Mouse (Mus musculus): ENCODE measurements around the gene Vbp1.
"Not testable (repeated sequence)": the region's sequence is repeated elsewhere in the genome, so short reads cannot be mapped to it uniquely, and the experiment has no call there.

The Vbp1 gene

DNA sequence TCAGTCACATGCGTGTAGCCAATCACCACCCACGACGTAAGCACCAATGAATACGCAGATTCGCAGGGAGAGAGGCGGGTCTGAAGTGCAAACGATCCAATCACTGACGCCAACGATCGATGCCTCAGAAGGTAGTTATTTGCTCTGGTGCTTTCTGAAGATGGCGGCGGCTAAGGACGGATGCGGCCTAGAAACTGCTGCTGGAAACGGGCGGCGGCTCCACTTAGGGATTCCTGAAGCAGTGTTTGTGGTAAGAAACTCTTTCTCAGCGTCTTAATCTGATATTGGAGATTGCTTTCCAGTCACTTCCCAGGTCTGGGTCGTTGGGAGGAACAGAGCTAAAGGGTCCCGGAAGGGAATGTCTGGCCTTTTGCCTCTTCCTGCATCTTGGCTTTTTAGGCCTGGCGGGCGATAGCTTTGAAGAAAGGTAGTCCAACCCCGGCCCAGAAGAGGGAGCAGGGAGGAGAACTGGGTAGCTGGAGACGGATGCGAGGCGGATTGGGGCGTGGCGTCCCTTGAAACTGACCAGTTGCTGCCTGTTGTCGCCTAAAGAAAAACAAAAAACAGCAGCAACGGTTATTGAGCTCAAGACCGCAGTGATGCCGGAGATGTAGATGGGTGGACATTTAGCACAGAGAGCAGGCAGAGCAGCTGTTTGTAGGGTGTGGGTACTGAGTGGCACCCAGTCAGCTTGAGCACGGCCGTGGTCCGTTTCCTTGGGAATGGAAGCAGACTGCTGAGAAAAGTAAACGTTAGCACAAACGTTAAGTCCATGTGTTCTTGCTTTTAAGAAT, at the start of gene Vbp1:
Gene Vbp1, plus strand, starts transcription at position 121 of the 794 bp plus-strand sequence.
- DNase-seq (ENCODE audit: extremely low spot score, low read depth, low spot score), result peak; percentile 62

DNA sequence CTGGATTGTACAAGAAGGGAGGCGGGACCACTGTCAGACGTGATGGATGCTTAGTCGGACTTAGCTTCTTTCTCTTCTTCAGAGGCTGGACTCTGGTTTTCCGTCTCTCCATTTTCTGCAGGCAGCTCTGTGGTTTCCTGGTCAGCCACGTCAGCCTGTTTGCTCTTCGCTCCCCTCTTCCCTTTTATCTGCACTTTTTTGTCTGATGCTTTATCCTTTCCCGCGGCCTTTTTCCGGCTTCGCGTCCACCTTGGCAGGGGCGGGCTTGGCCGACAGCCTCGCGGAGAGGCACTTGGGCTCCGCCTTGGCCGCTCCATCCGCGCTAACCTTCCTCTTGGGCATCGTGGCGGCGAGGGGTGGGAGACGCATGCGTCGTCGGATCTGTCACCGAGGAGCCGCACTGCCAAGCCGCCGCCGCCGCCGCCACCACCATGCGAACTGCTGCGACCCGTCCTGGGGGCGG, 38.9 kb upstream of the Vbp1 start:
- DNase-seq (ENCODE audit: extremely low spot score, low read depth, low spot score), result not testable (repeated sequence)

DNA sequence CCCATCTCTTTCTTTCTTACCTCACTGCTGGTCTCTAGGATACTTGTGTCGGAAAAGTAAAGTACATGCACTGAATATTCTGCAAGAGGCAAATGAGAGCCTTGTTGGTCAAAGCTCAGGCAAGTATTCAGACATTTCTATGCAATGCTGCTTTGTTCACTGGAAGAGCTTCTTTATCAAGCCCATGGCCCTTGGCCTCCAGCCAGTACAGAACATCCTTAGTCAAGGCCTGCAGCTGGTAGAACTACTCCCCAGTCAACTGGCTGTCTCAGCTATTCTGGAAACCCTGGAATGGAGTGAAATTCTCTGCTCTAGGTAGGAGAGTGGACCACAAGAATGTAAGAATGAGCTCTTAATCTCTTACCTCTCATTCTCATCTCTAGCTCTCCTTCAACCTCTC, 24.2 kb upstream of the Vbp1 start:
- no peak for DNase-seq (ENCODE audit: extremely low spot score, low read depth, low spot score)

DNA sequence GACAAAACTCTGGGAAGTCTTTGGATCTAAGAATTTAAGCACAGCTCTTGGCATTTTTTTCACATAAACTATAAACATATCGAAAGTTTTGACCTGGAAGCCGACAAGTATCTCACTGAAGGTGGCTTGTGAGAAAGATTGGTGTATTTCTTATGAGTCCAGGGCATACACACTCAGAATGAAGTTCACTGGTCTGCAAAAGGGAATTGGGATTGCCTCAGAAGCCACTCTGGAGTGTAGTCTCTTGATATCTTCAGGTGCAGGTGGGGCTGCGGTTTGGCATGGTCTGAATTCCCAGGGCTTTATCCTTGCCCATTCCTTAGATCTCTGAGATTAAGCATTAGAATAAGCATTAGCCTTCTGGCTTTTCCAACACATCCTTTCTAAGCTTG, 316 bp upstream of the Vbp1 start:
- DNase-seq (ENCODE audit: extremely low spot score, low read depth, low spot score), result no peak

DNA sequence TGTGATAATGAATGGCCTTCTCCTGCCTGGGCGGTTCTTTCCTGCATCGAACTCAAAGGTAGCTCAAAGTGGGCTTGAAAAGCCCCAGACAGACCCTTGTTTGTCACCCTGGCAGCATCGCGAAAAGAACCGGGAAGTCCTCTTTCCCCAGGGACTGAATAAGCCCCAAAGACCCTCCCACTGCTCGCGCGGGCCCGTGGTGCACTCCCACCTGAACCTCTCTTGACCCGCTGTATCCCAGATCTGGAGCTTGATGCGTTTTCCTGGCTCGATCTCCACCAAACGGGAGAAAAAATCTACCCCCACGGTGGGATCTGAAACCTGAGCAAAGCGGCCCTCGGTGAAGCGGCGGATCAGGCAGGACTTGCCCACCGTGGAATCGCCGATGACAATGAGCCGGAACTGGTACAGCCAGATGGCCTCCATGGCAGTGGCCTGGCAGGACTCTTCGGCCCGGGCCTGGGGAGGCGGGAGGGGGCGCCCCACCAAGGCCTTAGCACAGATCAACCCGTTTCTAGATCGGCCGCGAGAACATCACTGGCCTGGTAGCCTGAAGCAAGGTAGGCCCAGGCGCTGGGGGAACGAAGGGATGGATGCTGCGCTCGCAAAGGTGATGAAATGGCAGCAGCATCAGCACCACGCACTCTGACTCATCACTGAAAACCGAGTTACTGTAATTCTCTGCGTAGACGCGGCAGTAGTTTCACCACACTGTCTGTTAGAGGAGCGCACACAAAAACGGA, 63.7 kb downstream of the Vbp1 start, which contains the start of gene Rab39b:
Gene Rab39b, minus strand, starts transcription at position 650 of the 743 bp plus-strand sequence.
- no peak for DNase-seq (ENCODE audit: extremely low spot score, low read depth, low spot score)

DNA sequence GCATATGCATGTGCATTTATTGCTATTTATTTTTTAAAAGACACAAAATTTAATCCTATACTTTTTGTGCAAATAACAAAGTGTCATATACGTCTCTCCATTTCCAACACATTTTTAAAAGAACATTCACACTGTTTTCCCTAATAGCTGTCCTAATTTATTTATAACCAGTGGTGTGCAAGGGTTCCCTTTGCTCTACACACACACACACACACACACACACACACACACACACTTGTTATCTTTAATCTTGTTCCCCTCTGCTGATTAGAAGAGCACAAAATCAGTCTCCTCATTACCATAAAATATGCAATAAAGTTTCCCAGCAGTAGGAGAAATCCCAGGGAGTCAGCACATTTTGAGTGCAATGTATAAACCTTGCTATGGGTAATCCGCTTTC, 64.4 kb downstream of the Vbp1 start:
- DNase-seq (ENCODE audit: extremely low spot score, low read depth, low spot score), result no peak
